Mouse (Mus musculus): ENCODE results near the gene Sde2.

DNA sequence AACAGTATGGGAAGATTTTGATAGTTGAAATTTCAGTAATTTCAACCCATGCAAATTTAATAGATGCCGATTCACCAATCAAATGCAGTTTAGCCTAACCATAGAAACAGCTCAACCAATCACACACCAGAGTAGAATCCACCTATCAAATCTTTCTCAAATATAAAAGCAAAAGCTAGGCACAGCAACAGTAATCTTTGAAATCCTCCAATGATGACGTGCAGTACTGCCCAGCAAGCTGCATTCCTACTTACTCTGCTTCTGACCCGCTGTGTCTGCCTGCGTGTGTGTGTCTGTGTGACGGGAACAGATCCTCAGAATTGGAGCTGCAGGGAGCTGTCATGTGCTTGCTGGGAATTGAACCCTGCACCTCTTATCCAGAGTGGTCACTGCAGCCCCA is 42.1 kb upstream of the Sde2 start:
- TF ChIP-seq HCFC1 (IDR thresholded peaks at IDR 0.05; ENCODE audit: borderline replicate concordance, insufficient read depth, low read length) = no peak
- no peak for TF ChIP-seq CHD2 (IDR thresholded peaks at IDR 0.05; ENCODE audit: low read depth, low read length)
- TF ChIP-seq ZC3H11A (IDR thresholded peaks at IDR 0.05; ENCODE audit: borderline replicate concordance, low read depth, low read length) = no peak
- no peak for TF ChIP-seq ZNF384 (IDR thresholded peaks at IDR 0.05; ENCODE audit: low read depth, low read length)
- TF ChIP-seq MAFK (IDR thresholded peaks at IDR 0.05; ENCODE audit: insufficient read depth, low read depth, low read length) = no peak
